Mouse (Mus musculus) v-Abl transformed pro-B cells (cell line): ENCODE data around the gene Inpp4a.

Source experiments
- in situ Hi-C, 2 experiments: fragments of 400-800 bp; cut with MboI; formaldehyde crosslinking; loops; one replicate each; pipeline ENCODE4 v1.15.1; 2025; ENCODE audit not compliant: unreplicated experiment in 2 of 2

Inpp4a gene

DNA sequence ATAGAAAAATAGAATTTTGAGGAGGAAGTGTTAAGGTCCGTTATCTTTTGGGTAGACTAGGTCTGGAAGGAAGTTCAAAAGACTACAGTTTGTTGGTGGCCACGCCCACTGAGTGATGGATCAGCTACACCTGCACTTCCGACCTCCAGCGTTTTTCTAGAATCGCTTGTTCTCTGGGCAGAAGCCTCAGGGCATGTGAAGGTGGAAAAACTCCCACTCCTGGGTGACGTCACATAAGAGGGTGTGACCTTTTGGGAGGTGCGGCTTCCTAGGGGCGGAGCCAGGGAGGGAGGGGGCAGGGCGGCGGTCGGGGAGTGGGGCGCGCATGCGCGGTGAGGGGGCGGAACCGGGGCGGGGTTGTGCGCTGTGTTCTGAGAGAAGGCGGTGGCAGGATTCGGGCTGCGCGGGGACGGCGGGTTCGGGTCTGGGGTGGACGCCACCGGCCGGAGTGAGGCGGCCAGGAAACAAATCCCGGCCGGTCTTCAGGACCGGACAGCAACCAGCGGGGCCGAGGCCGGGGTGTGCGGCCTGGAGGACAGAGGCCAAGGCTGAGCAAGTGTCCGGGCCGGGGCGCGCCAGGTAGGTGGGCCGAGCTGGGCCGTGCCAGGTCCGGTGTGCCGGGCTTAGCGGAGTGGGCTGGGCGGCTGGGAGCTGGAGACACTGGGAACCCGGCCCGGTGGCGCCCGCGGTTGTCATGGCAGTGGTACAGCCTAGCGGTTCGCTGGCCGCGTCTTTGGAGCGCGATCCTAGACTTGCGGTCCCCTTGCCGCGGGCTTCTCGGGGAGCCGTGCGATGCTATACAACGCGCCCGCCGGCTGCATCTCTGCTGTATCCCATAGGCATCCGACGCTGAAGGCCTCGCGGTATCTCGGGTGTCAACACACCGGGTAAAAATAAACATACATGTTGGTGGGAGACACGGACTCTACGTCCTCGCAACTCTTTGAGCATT is at the start of gene Inpp4a:
Gene Inpp4a (plus strand): TSS at position 326 of the 952 bp plus-strand sequence.
- in situ Hi-C loops = no loop called here

DNA sequence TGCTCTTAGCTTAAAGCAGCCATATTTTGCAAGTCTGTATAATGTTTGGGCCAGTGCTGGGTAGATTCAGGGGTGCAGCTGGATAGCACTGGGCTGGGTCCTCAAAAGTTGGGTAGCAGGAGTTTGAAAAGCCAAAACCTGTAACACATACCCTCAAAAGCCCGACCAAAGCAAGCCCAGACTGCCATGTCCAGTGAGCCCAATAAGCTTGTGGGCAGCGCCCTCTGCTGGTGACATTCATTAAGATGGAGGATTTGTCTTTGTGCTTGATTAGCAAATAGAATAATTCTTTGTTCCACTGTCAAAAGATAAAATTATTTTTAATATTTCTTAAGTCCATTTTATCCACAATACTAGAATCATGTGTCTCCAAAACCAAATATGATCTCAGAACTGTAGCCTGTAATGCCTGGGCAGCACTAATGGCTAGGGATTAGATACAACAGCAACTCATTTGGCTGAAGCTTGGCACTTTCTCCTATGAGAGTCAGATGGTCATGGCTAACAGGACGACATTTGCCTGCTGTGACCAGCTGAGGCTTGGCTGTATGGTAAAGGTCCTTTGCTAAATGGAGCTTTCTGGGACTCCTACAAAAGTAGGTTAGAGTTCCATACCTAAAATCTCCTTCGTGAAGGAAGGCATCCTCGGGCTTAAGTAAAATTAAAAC is 48.9 kb upstream of the Inpp4a start:
- in situ Hi-C loops = loop anchor here (5.0 to 25.0 kb wide), 4 partner anchors 343 to 1537 kb away; no protein-coding TSS in a partner anchor

- in situ Hi-C loops = loop anchor here in 1 of 2 experiments (25.0 kb wide), 1 partner anchor 1529 kb away; no protein-coding TSS in a partner anchor
Measured at GRCm38 (mm10) chr1:37258443-37258842, 41.2 kb upstream of the Inpp4a start.

DNA sequence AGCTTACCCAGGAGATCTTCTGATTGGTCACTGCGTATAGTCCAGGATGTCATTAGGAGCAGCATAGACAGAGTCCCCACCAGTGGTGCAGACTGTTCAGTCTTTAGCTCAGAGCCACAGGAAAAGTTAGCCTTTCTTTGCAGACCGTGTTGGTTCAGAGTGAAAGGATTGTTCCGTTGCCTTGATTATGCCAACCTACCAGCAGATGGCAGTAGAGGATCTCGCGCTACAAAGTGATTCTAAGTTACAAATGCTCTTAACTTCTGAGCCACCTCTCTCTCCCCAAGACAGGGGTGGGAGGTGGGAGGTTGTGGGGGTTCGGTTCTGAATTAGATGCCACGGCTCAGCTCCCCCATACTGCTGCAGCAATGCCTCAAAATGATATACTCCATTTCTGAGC is 27.2 kb upstream of the Inpp4a start:
- in situ Hi-C loops = loop anchor here (5.0 to 25.0 kb wide), 9 partner anchors 130 to 1515 kb away; partner anchors contain the start of gene Tsga10 (in 2 of the 2)

DNA sequence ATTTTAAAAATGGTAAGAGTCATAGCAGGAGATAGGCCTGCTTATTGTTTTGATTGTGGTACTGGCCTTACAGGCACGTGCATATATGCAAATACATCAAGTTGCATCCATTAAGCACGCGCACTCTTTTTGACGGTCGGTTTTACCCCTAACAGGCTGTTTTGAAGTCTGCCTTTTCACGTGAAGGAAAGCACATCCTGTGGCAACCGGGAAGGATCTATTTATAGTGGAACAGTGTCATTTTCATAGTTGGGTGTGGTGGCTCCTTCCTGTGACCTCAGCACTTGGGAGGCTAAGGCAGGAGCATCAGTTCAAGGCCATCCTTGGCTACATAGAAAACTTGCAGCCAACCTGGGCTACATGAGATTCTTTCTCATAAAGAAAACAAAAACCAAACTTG is 13.1 kb upstream of the Inpp4a start:
- in situ Hi-C loops = no loop called here

- in situ Hi-C loops = no loop called here
Measured at GRCm38 (mm10) chr1:37287748-37288147, 11.9 kb upstream of the Inpp4a start.

GRCm38 (mm10) chr1:37288181-37288935 is 11.3 kb upstream of the Inpp4a start:
- in situ Hi-C loops = no loop called here

GRCm38 (mm10) chr1:37288941-37289340 is 10.7 kb upstream of the Inpp4a start:
- in situ Hi-C loops = no loop called here

GRCm38 (mm10) chr1:37296414-37296813 is 3.3 kb upstream of the Inpp4a start:
- in situ Hi-C loops = no loop called here

- in situ Hi-C loops = no loop called here
Measured at GRCm38 (mm10) chr1:37298904-37299303, 761 bp upstream of the Inpp4a start.

GRCm38 (mm10) chr1:37300650-37301049 is 985 bp downstream of the Inpp4a start:
- in situ Hi-C loops = no loop called here

DNA sequence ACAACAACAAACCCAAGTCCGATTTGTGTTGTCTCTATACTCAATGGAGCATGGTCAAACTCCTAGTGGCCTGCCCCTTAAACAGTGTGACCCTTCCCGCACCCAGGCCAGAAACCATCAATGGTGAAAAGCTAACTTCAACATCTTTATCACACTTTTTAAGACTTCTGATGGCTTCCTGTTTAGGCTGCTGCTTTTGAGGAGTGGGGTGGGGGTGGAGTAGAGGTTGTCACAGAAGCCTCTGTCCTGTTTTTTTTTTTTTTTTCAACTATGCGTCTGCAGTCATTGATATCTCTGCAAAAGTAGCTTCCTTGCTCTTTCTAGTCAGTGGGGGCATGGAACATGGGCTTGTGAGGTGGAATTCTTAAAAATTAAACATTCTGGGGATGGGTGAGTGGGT is 3.1 kb downstream of the Inpp4a start:
- in situ Hi-C loops = no loop called here

- in situ Hi-C loops = no loop called here
Measured at GRCm38 (mm10) chr1:37305691-37306287, 6.1 kb downstream of the Inpp4a start.

GRCm38 (mm10) chr1:37307586-37307985 is 7.9 kb downstream of the Inpp4a start:
- in situ Hi-C loops = no loop called here

- in situ Hi-C loops = no loop called here
Measured at GRCm38 (mm10) chr1:37308021-37308742, 8.5 kb downstream of the Inpp4a start.

- in situ Hi-C loops = no loop called here
Measured at GRCm38 (mm10) chr1:37308743-37309100, 9.1 kb downstream of the Inpp4a start.

DNA sequence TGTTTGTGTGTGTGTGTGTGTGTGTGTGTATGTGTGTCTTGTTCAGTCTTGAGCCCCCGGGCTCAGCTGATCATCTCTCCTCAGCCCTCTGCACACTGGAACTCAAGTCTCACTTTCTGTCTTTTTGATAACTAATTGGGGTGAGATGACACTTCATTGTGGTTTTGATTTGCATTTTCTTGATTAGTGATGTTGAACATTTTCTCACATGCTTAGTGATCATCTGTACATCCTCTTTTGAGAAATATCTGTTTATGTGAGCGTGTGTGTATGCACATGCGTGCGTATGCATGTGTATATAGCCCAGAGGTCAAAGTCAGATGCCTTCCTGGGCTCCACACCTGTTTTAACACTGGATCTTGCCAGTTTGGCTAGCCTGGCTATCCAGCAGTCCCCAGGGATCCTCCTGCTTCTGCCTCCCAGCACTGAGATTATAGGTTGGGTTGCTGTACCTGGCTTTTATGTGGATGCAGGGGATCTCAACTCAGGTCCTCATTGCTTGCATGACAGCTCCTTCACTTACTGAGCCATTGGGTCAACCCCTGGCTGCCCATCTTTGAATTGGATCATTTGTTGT is 10.4 kb downstream of the Inpp4a start:
- in situ Hi-C loops = no loop called here

DNA sequence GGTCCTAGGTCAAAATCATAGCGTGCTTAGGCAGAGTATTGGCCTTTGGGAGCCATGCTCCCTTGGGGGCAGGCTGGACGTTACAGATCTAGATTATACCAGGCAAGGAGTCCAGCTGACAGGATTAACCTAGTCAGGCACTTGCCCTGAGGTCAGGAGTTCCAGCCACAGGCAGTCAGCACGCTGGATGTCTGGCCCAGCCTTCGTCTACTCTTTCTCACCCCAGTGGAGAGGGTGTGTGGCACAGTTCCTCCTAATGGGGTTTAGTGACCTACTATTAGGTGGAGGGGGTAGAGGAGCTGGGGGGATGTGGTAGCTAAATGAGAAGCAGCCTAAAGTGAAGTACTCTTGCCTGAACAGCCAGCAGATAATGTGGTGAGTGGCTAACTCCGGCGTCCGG is 14.7 kb downstream of the Inpp4a start:
- in situ Hi-C loops = no loop called here

DNA sequence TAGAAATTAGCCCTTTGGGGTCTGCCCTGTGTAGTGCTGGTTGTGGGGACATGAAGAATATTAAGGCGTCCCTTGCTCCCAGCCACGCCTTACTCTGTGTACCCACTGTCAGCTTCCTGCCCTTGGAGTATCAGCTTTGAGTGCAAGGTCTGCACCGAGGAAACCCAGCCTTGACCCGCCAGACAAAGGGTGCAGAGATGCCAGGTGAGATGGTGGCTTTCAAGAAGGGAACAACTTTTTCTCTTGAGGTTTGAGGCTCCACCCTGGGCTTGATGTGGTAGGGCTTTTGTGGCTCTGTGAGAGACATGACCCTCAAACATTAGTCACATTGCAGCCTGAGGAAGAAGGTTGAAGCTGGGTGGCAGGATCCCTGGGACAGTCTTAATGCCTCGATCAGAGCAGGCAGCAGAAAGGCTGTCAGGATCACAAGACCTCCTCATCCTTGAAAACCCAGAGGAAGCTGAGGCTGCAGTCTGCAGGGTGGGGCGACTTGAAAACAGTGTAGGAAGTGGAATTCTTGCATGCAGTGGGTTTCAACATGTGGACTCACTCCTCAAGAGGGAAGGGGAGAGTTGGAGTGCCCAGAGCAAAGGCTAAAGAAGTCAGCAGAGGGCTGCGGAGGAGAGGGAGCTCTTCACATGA is 18.1 kb downstream of the Inpp4a start:
- in situ Hi-C loops = no loop called here
